Mouse (Mus musculus): ENCODE measurements around the gene Rpl13a. TPM values are rescaled to one million over a fixed set of nuclear protein-coding genes. Genes with fewer than 3 reads are reported as not detected.
"Not testable (repeated sequence)": the region's sequence is repeated elsewhere in the genome, so short reads cannot be mapped to it uniquely, and the experiment has no call there.

The Rpl13a gene
- 100 to 1,000 TPM; 809 to 865 TPM for total RNA-seq (2021)

- peak; percentile 99 to 100 for DNase-seq
- intact Hi-C loops (cut with DNase I), result no loop called here
These were observed at the start of gene Rpl13a for GRCm38 (mm10) chr7:45128624-45129246. Gene Rpl13a (minus strand): TSS chr7:45128761.

GRCm38 (mm10) chr7:45176356-45176755 is 47.8 kb upstream of the Rpl13a start:
- DNase-seq, result no peak
- intact Hi-C loops (cut with DNase I), result no loop called here

- intact Hi-C loops (cut with DNase I), result no loop called here
- DNase-seq, result no peak
These were observed 47.4 kb upstream of the Rpl13a start for GRCm38 (mm10) chr7:45175929-45176328.

GRCm38 (mm10) chr7:45175398-45175797 is 46.8 kb upstream of the Rpl13a start:
- intact Hi-C loops (cut with DNase I), result no loop called here
- DNase-seq, result no peak

GRCm38 (mm10) chr7:45174567-45175280 is 46.2 kb upstream of the Rpl13a start:
- DNase-seq, result no peak
- intact Hi-C loops (cut with DNase I), result no loop called here

GRCm38 (mm10) chr7:45173772-45174171 is 45.2 kb upstream of the Rpl13a start:
- intact Hi-C loops (cut with DNase I), result not testable (repeated sequence)

GRCm38 (mm10) chr7:45172974-45173373 is 44.4 kb upstream of the Rpl13a start:
- intact Hi-C loops (cut with DNase I), result no loop called here
- no peak for DNase-seq

More at GRCm38 (mm10) chr7:45173772-45174171, 45.2 kb upstream of the Rpl13a start:
- not testable (repeated sequence) for DNase-seq

GRCm38 (mm10) chr7:45169495-45169894 is 40.9 kb upstream of the Rpl13a start:
- DNase-seq, result no peak
- intact Hi-C loops (cut with DNase I), result no loop called here

- intact Hi-C loops (cut with DNase I), result no loop called here
These were observed 40.1 kb upstream of the Rpl13a start for GRCm38 (mm10) chr7:45168656-45169055.

GRCm38 (mm10) chr7:45167761-45168445 is 39.3 kb upstream of the Rpl13a start:
- no peak for DNase-seq
- intact Hi-C loops (cut with DNase I), result no loop called here

More at GRCm38 (mm10) chr7:45168656-45169055, 40.1 kb upstream of the Rpl13a start:
- DNase-seq, result no peak

- intact Hi-C loops (cut with DNase I), result no loop called here
- DNase-seq, result no peak
These were observed 38.4 kb upstream of the Rpl13a start for GRCm38 (mm10) chr7:45166950-45167401.

- intact Hi-C loops (cut with DNase I), result no loop called here
- DNase-seq, result no peak
These were observed 37.1 kb upstream of the Rpl13a start for GRCm38 (mm10) chr7:45165701-45166100.

- intact Hi-C loops (cut with DNase I), result no loop called here
- no peak for DNase-seq
These were observed 36.3 kb upstream of the Rpl13a start for GRCm38 (mm10) chr7:45164833-45165232.

GRCm38 (mm10) chr7:45163735-45164490 is 35.4 kb upstream of the Rpl13a start, which contains the start of gene Slc17a7:
Gene Slc17a7 (plus strand): TSS chr7:45163949.
- DNase-seq, result no peak
- intact Hi-C loops (cut with DNase I), result loop anchor here (2.0 kb wide), 1 partner anchor 135 kb away; no protein-coding TSS in a partner anchor

GRCm38 (mm10) chr7:45162996-45163615 is 34.5 kb upstream of the Rpl13a start:
- intact Hi-C loops (cut with DNase I), result loop anchor here (1.0 to 2.0 kb wide), 2 partner anchors 35 to 136 kb away; no protein-coding TSS in a partner anchor
- DNase-seq, result no peak

- no peak for DNase-seq
- intact Hi-C loops (cut with DNase I), result loop anchor here (1.0 to 2.0 kb wide), 2 partner anchors 36 to 136 kb away; no protein-coding TSS in a partner anchor
These were observed 34.0 kb upstream of the Rpl13a start for GRCm38 (mm10) chr7:45162551-45162950.

GRCm38 (mm10) chr7:45161612-45162473 is 33.3 kb upstream of the Rpl13a start:
- intact Hi-C loops (cut with DNase I), result loop anchor here (1.0 to 2.0 kb wide), 2 partner anchors 36 to 137 kb away; no protein-coding TSS in a partner anchor
- DNase-seq, result peak; percentile 93 to 94

- intact Hi-C loops (cut with DNase I), result no loop called here
- no peak for DNase-seq
These were observed 32.3 kb upstream of the Rpl13a start for GRCm38 (mm10) chr7:45160866-45161265.

GRCm38 (mm10) chr7:45160316-45160800 is 31.8 kb upstream of the Rpl13a start:
- intact Hi-C loops (cut with DNase I), result no loop called here
- no peak for DNase-seq
